ENCODE assay signal across 14 mouse cellular contexts in the genomic region with DNA sequence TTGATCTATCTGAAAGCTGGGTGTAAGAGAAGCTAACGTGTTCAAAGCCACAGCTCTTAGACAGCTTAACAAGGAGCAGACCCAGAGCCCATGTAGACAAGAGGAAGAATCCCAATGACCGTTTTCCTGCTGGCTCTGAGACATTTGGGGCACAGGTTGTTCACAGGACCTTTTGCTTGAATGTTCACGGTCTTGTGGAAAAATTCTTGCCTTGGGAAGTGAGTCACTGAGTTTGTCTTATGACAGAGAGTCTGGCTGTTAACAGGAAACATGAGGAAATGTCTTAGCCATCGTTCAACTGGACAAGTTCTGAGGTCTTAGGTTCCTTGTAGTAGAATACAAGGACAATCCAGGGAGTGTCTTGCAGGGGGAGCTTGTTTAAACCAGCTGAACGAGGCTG. TPM values are rescaled to one million over a fixed set of nuclear protein-coding genes. Genes with fewer than 3 reads are reported as not detected.
DNase-seq lines count a peak whose midpoint lies in the region; ATAC-seq and TF ChIP-seq lines count a peak whose summit lies in the region.
"Had no signal": no experiment of that assay in that cellular context is flagged by ENCODE, and none has a peak within 500 bp of the region (broad histone marks: within the 10 kb centered on the region; RNA-seq: fewer than 3 reads in every experiment).

No protein-coding gene starts in this region.

- no peak overlapping the region for H3K27ac ChIP-seq in lung, embryonic 14.5 days (ENCODE audit: low read depth)
- H3K27ac ChIP-seq in macrophage, result peak overlapping the region; percentile 86
- H3K27ac ChIP-seq: hindbrain, postnatal 0 days; midbrain, embryonic 15.5 days had no signal

- TF ChIP-seq CTCF in lung, embryonic 14.5 days (IDR thresholded peaks at IDR 0.05; ENCODE audit: low read depth), result no peak
- TF ChIP-seq CTCF in lung, adult 2 months (IDR thresholded peaks at IDR 0.05; ENCODE audit: insufficient read depth, low read length), result no peak

- H3K9ac ChIP-seq in lung, embryonic 14.5 days, result no peak overlapping the region
- H3K9ac ChIP-seq: midbrain, embryonic 15.5 days had no signal

- ATAC-seq in lung, embryonic 14.5 days (ENCODE audit: insufficient read depth), result no peak
- no peak for ATAC-seq in monocyte, adult 5-6 weeks (replicated peaks; ENCODE audit: insufficient number of reproducible peaks, low FRiP score, low TSS enrichment, poor library complexity, severe bottlenecking)
- ATAC-seq: hindbrain, postnatal 0 days; midbrain, embryonic 15.5 days had no signal

- H3K36me3 ChIP-seq in lung, embryonic 14.5 days (ENCODE audit: insufficient read depth), result no peaks in the 10 kb centered on the region
- H3K36me3 ChIP-seq in macrophage (ENCODE audit: inconsistent target), result no peaks in the 10 kb centered on the region
- H3K36me3 ChIP-seq: midbrain, embryonic 15.5 days had no signal

- no peak for TF ChIP-seq POLR2A in lung, adult 2 months (IDR thresholded peaks at IDR 0.05; ENCODE audit: borderline replicate concordance, extremely low read depth, low read depth, low read length)

- no peaks in the 10 kb centered on the region for H3K9me3 ChIP-seq in lung, embryonic 14.5 days (ENCODE audit: low read depth, low read length)
- H3K9me3 ChIP-seq: midbrain, embryonic 15.5 days had no signal

- no peaks in the 10 kb centered on the region for H3K4me1 ChIP-seq in lung, embryonic 14.5 days (ENCODE audit: insufficient read depth)
- peaks cover 7% of the 10 kb centered on the region for H3K4me1 ChIP-seq in lung, adult 2 months (ENCODE audit: control insufficient read depth, insufficient read depth, low read length)
- H3K4me1 ChIP-seq: midbrain, embryonic 15.5 days had no signal

- DNase-seq in adrenal gland, adult (ENCODE audit: inconsistent age in 2 of 2, low spot score in 1 of 2), result peak; percentile 50 to 89
- DNase-seq in adrenal gland, adult 18-20 months (ENCODE audit: low spot score in 2 of 2), result no peak
- peak; percentile 29 for DNase-seq in lung, embryonic 14.5 days
- DNase-seq in lung, adult 2 months, result no peak
- DNase-seq in fibroblast of lung, adult 2 months (ENCODE audit: low read depth), result peak; percentile 70
- DNase-seq in cerebellum, adult 8-10 months, result no peak
- DNase-seq: gastrocnemius, postnatal 10 days; layer of hippocampus, postnatal 36 days had no signal

- no peak overlapping the region for H3K4me2 ChIP-seq in lung, embryonic 14.5 days
- H3K4me2 ChIP-seq: midbrain, embryonic 15.5 days had no signal

- 46% methylated on average over 5 of the region's 5 CpGs for WGBS in lung, embryonic 14.5 days
- 24% methylated on average over 5 of the region's 5 CpGs for WGBS in lung, adult 2 months
- WGBS in macrophage (ENCODE audit: missing documents), result 16% methylated on average over 5 of the region's 5 CpGs

- H3K4me3 ChIP-seq in lung, embryonic 14.5 days (ENCODE audit: low read depth, low read length), result no peak overlapping the region
- H3K4me3 ChIP-seq in lung, adult 2 months (replicated peaks; ENCODE audit: extremely low read depth, low read depth, low read length), result no peak overlapping the region
- no peak overlapping the region for H3K4me3 ChIP-seq in macrophage (ENCODE audit: inconsistent target)
- H3K4me3 ChIP-seq: midbrain, embryonic 15.5 days had no signal

- H3K27me3 ChIP-seq in lung, embryonic 14.5 days (ENCODE audit: insufficient read depth, low read length), result no peaks in the 10 kb centered on the region
- H3K27me3 ChIP-seq: midbrain, embryonic 15.5 days had no signal

- H3K79me2 ChIP-seq in macrophage (ENCODE audit: inconsistent target), result no peaks in the 10 kb centered on the region

RNA-seq across cellular contexts. Expression of a gene that starts 20.7 kb away (rescaled TPM):
- total RNA-seq in adrenal gland, adult 18-20 months (2021), result 100 to 1,000 TPM; 265 to 655 TPM
- not detected in 2 replicates for polyA plus RNA-seq in lung, embryonic 14.5 days (2014; fragmentation: Nextera tagmentation; extraction: Ambion mirVana)
- polyA plus RNA-seq in lung, adult 2 months (2012; rRNA removed), result 19.3 and 57.0 TPM in 2 replicates
- not detected for total RNA-seq in macrophage (2018; cell fraction: chromatin; rRNA removed)
- not detected for total RNA-seq in macrophage (2018; cell fraction: cytosol; rRNA removed)
- not detected for total RNA-seq in macrophage (2018; cell fraction: nucleus; rRNA removed)
- not detected in 3 replicates for polyA plus RNA-seq in macrophage (2018)
- total RNA-seq in monocyte, adult 5-6 weeks (2017), result not detected in 3 replicates
- total RNA-seq: hindbrain, postnatal 0 days; layer of hippocampus, postnatal 36 days; MEL had no signal
- polyA plus RNA-seq: hindbrain, postnatal 0 days; liver, adult 2 months; midbrain, embryonic 15.5 days had no signal

RNA-seq across cellular contexts. Expression of a gene that starts 39.5 kb away (rescaled TPM):
- total RNA-seq in adrenal gland, adult 18-20 months (2021), result 1 to 10 TPM; 4.3 to 7.7 TPM
- 144 and 148 TPM in 2 replicates for polyA plus RNA-seq in lung, embryonic 14.5 days (2014; fragmentation: Nextera tagmentation; extraction: Ambion mirVana)
- polyA plus RNA-seq in lung, adult 2 months (2012; rRNA removed), result 0.15 and 0.57 TPM in 2 replicates
- 1 to 10 TPM in 18 of 26 experiments, not detected in 8; 1.5 to 8.8 (median 3.3) TPM for total RNA-seq in macrophage (2018; cell fraction: chromatin; rRNA removed)
- total RNA-seq in macrophage (2018; cell fraction: cytosol; rRNA removed), result 1 to 10 TPM; 2.6 to 7.3 (median 4.9) TPM
- 10 to 100 TPM in 1 of 26 experiments, 1 to 10 TPM in 20, under 1 TPM in 5; 0.52 to 12.3 (median 1.8) TPM for total RNA-seq in macrophage (2018; cell fraction: nucleus; rRNA removed)
- polyA plus RNA-seq in macrophage (2018), result 2.4 to 20.5 TPM (median 3.8 TPM) in 3 replicates
- 6.0 to 13.5 TPM (median 12.6 TPM) in 3 replicates for total RNA-seq in monocyte, adult 5-6 weeks (2017)
- polyA plus RNA-seq: liver, adult 2 months had no signal

RNA-seq across cellular contexts. Expression of a gene that starts 57.5 kb away (rescaled TPM):
- 10 to 100 TPM; 21.8 to 35.6 TPM for total RNA-seq in adrenal gland, adult 18-20 months (2021)
- polyA plus RNA-seq in lung, embryonic 14.5 days (2014; fragmentation: Nextera tagmentation; extraction: Ambion mirVana), result 58.8 and 60.3 TPM in 2 replicates
- polyA plus RNA-seq in lung, adult 2 months (2012; rRNA removed), result 22.1 and 28.0 TPM in 2 replicates
- 10 to 100 TPM in 12 of 26 experiments, 1 to 10 TPM in 12, under 1 TPM in 2; 0.26 to 52.6 (median 8.3) TPM for total RNA-seq in macrophage (2018; cell fraction: chromatin; rRNA removed)
- 10 to 100 TPM in 16 of 26 experiments, 1 to 10 TPM in 10; 5.6 to 72.7 (median 28.0) TPM for total RNA-seq in macrophage (2018; cell fraction: cytosol; rRNA removed)
- total RNA-seq in macrophage (2018; cell fraction: nucleus; rRNA removed), result 10 to 100 TPM in 16 of 26 experiments, 1 to 10 TPM in 10; 6.9 to 68.1 (median 19.1) TPM
- 24.0 to 59.9 TPM (median 43.6 TPM) in 3 replicates for polyA plus RNA-seq in macrophage (2018)
- 27.2 to 29.6 TPM (median 27.3 TPM) in 3 replicates for total RNA-seq in monocyte, adult 5-6 weeks (2017)
- total RNA-seq: MEL had no signal

RNA-seq across cellular contexts. Expression of a gene that starts 59.8 kb away (rescaled TPM):
- 100 to 1,000 TPM; 551 to 581 TPM for total RNA-seq in adrenal gland, adult 18-20 months (2021)
- 194 and 206 TPM in 2 replicates for polyA plus RNA-seq in lung, embryonic 14.5 days (2014; fragmentation: Nextera tagmentation; extraction: Ambion mirVana)
- polyA plus RNA-seq in lung, adult 2 months (2012; rRNA removed), result 71.3 and 141 TPM in 2 replicates
- total RNA-seq in macrophage (2018; cell fraction: chromatin; rRNA removed), result 1,000 to 10,000 TPM in 15 of 26 experiments, 100 to 1,000 TPM in 11; 529 to 1,707 (median 1,135) TPM
- total RNA-seq in macrophage (2018; cell fraction: cytosol; rRNA removed), result 100 to 1,000 TPM in 25 of 26 experiments, 10 to 100 TPM in 1; 68.9 to 198 (median 141) TPM
- 1,000 to 10,000 TPM in 1 of 26 experiments, 100 to 1,000 TPM in 25; 341 to 1,235 (median 466) TPM for total RNA-seq in macrophage (2018; cell fraction: nucleus; rRNA removed)
- polyA plus RNA-seq in macrophage (2018), result 205 to 241 TPM (median 212 TPM) in 3 replicates
- total RNA-seq in monocyte, adult 5-6 weeks (2017), result 1,626 to 2,036 TPM (median 1,817 TPM) in 3 replicates

Comparison
In these comparisons a context has a peak if more than half of its experiments do, and no peak if none do; other contexts are left out.
1. DNase-seq: peak in adrenal gland, adult (2 of 2), lung, embryonic 14.5 days (single experiment) and fibroblast of lung, adult 2 months (single experiment); none in adrenal gland, adult 18-20 months (0 of 2), lung, adult 2 months (single experiment) and cerebellum, adult 8-10 months (single experiment).
2. RNA of a gene that starts 20.7 kb away (polyA plus RNA-seq): 19.3 to 57.0 TPM in lung, adult 2 months; not detected in lung, embryonic 14.5 days and not detected in macrophage; every median in the first group is over 10 times any median in the second.